Mouse (Mus musculus): ENCODE results near the gene Stambpl1. TPM values are rescaled to one million over a fixed set of nuclear protein-coding genes. Genes with fewer than 3 reads are reported as not detected.
A peak's percentile ranks its signal among the peaks of the same experiment; 100 is the strongest.

Gene Stambpl1
- polyA plus RNA-seq, 1 experiment from 2014 or later: 5.7 TPM

GRCm38 (mm10) chr19:34169121-34169520 is 22.9 kb upstream of the Stambpl1 start:
- ATAC-seq (replicated peaks; ENCODE audit: low FRiP score) (no peak), DNase-seq (ENCODE audit: low spot score) (no peak)
- no peak overlapping the region for H3K4me3 ChIP-seq (ENCODE audit: low read depth, low read length)
- H3K36me3 ChIP-seq (ENCODE audit: control insufficient read depth, insufficient read depth, low read length): no peaks in the 10 kb centered on the region
- H3K4me1 ChIP-seq (replicated peaks; ENCODE audit: control insufficient read depth, insufficient read depth, low read length): no peaks in the 10 kb centered on the region
- H3K9ac ChIP-seq (ENCODE audit: low read depth, low read length): no peak overlapping the region
- no peaks in the 10 kb centered on the region for H3K9me3 ChIP-seq (ENCODE audit: control insufficient read depth, low read length)
- H3K27me3 ChIP-seq (replicated peaks; ENCODE audit: control insufficient read depth, insufficient read depth, low read length): no peaks in the 10 kb centered on the region
- no peak overlapping the region for H3K27ac ChIP-seq (ENCODE audit: low read depth, low read length)
- no peak overlapping the region for H3K4me2 ChIP-seq

DNA sequence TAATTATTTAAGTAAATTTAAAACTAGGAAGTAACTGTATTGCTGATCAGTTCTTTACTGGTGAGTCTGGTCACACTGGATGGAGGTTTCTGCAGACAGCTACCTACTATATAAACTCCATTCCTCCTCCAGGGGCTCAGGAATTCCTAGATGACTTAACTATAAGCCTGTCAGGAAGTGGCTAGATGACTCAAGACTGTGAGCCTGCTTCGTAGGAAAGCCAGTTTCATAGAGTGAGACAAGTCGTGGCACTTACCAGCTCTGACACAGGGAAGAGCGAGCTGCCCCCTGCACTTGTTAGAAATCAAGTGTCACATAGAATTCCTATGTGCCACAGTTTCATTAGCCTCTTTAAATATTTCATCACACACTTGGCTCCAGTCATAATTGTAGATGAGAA is 20.9 kb upstream of the Stambpl1 start:
- Histone ChIP-seq H3K27me3 (replicated peaks; ENCODE audit: control insufficient read depth, insufficient read depth, low read length) (no peaks in the 10 kb centered on the region), H3K4me2 (no peak overlapping the region), H3K9ac (ENCODE audit: low read depth, low read length) (no peak overlapping the region), H3K36me3 (ENCODE audit: control insufficient read depth, insufficient read depth, low read length) (no peaks in the 10 kb centered on the region), H3K4me3 (ENCODE audit: low read depth, low read length) (no peak overlapping the region), H3K9me3 (ENCODE audit: control insufficient read depth, low read length) (no peaks in the 10 kb centered on the region), H3K4me1 (replicated peaks; ENCODE audit: control insufficient read depth, insufficient read depth, low read length) (no peaks in the 10 kb centered on the region; the same call in 1 of the 2 replicates), H3K27ac (ENCODE audit: low read depth, low read length) (no peak overlapping the region)
- DNase-seq (ENCODE audit: low spot score): no peak
- WGBS: 51% methylated on average over 3 of the region's 3 CpGs
- no peak for ATAC-seq (replicated peaks; ENCODE audit: low FRiP score)

- Histone ChIP-seq H3K27me3 (replicated peaks; ENCODE audit: control insufficient read depth, insufficient read depth, low read length) (no peaks in the 10 kb centered on the region), H3K27ac (ENCODE audit: low read depth, low read length) (no peak overlapping the region), H3K4me2 (no peak overlapping the region), H3K9me3 (ENCODE audit: control insufficient read depth, low read length) (no peaks in the 10 kb centered on the region), H3K9ac (ENCODE audit: low read depth, low read length) (no peak overlapping the region), H3K36me3 (ENCODE audit: control insufficient read depth, insufficient read depth, low read length) (no peaks in the 10 kb centered on the region), H3K4me3 (ENCODE audit: low read depth, low read length) (no peak overlapping the region), H3K4me1 (replicated peaks; ENCODE audit: control insufficient read depth, insufficient read depth, low read length) (no peaks in the 10 kb centered on the region; the same call in 1 of the 2 replicates)
- WGBS: 55% methylated on average over 3 of the region's 3 CpGs
- no peak for DNase-seq (ENCODE audit: low spot score)
- ATAC-seq (replicated peaks; ENCODE audit: low FRiP score): no peak
Measured at GRCm38 (mm10) chr19:34174004-34174403, 18.0 kb upstream of the Stambpl1 start.

GRCm38 (mm10) chr19:34179136-34179535 is 12.9 kb upstream of the Stambpl1 start:
- H3K27me3 ChIP-seq (replicated peaks; ENCODE audit: control insufficient read depth, insufficient read depth, low read length): no peaks in the 10 kb centered on the region
- H3K4me3 ChIP-seq (ENCODE audit: low read depth, low read length): no peak overlapping the region
- no peak overlapping the region for H3K27ac ChIP-seq (ENCODE audit: low read depth, low read length)
- H3K4me2 ChIP-seq: no peak overlapping the region
- no peak for DNase-seq (ENCODE audit: low spot score)
- no peak overlapping the region for H3K9ac ChIP-seq (ENCODE audit: low read depth, low read length)
- H3K9me3 ChIP-seq (ENCODE audit: control insufficient read depth, low read length): no peaks in the 10 kb centered on the region
- no peaks in the 10 kb centered on the region; the same call in 1 of the 2 replicates for H3K4me1 ChIP-seq (replicated peaks; ENCODE audit: control insufficient read depth, insufficient read depth, low read length)
- H3K36me3 ChIP-seq (ENCODE audit: control insufficient read depth, insufficient read depth, low read length): no peaks in the 10 kb centered on the region
- WGBS: 80% methylated on average over 4 of the region's 4 CpGs
- ATAC-seq (replicated peaks; ENCODE audit: low FRiP score): no peak

DNA sequence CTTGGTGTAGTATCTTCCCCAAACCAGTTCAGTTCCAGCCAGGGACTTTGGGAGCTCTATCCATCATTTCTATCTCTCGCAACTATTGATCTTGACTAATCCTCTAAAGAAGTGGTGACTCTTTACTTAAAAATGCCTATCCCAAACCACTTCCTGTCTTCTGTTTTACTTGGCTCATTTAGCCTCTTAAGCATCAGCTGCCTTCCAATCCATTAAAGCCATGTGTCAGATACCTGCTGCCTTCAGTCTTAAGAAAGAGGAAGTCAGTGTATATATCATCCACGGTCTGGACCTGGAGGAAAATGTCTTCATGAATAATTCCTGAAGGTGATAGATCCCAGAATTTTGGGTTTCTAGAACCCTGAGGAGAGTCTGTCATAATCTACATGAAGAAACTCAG is 11.7 kb upstream of the Stambpl1 start:
- no peak overlapping the region for H3K4me2 ChIP-seq
- DNase-seq (ENCODE audit: low spot score) (no peak), ATAC-seq (replicated peaks; ENCODE audit: low FRiP score) (no peak)
- no peaks in the 10 kb centered on the region for H3K36me3 ChIP-seq (ENCODE audit: control insufficient read depth, insufficient read depth, low read length)
- no peaks in the 10 kb centered on the region; the same call in 1 of the 2 replicates for H3K4me1 ChIP-seq (replicated peaks; ENCODE audit: control insufficient read depth, insufficient read depth, low read length)
- no peak overlapping the region for H3K4me3 ChIP-seq (ENCODE audit: low read depth, low read length)
- H3K27ac ChIP-seq (ENCODE audit: low read depth, low read length): no peak overlapping the region
- WGBS: 57% methylated on average over 2 of the region's 2 CpGs
- no peak overlapping the region for H3K9ac ChIP-seq (ENCODE audit: low read depth, low read length)
- H3K9me3 ChIP-seq (ENCODE audit: control insufficient read depth, low read length): no peaks in the 10 kb centered on the region
- no peaks in the 10 kb centered on the region for H3K27me3 ChIP-seq (replicated peaks; ENCODE audit: control insufficient read depth, insufficient read depth, low read length)

- 75% methylated on average over 3 of the region's 3 CpGs for WGBS
Measured at GRCm38 (mm10) chr19:34181234-34181633, 10.8 kb upstream of the Stambpl1 start.

DNA sequence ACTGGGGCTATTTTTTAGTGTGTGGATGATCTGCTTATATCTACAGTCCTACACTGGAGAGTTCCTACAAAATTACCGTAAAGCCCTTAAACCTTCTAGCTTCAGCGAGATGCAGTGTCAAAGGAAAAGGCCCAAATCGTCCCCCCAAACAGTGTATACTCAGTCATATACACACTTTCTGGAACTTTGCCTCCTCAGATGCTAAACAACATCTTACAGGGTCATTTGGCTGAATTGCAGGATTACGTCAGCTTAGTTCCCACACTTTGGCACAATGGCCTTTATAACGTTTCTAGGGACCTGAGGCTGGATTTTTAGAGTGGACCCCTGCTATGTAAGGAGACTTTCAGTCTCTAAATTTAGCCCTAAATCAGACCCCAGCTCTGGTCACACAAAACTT is 9.5 kb upstream of the Stambpl1 start:
- Histone ChIP-seq H3K4me2 (no peak overlapping the region), H3K27ac (ENCODE audit: low read depth, low read length) (no peak overlapping the region), H3K36me3 (ENCODE audit: control insufficient read depth, insufficient read depth, low read length) (no peaks in the 10 kb centered on the region), H3K4me3 (ENCODE audit: low read depth, low read length) (no peak overlapping the region), H3K27me3 (replicated peaks; ENCODE audit: control insufficient read depth, insufficient read depth, low read length) (no peaks in the 10 kb centered on the region), H3K4me1 (replicated peaks; ENCODE audit: control insufficient read depth, insufficient read depth, low read length) (no peaks in the 10 kb centered on the region), H3K9me3 (ENCODE audit: control insufficient read depth, low read length) (no peaks in the 10 kb centered on the region), H3K9ac (ENCODE audit: low read depth, low read length) (no peak overlapping the region)
- 70% methylated on average over 5 of the region's 5 CpGs for WGBS
- ATAC-seq (replicated peaks; ENCODE audit: low FRiP score) (no peak), DNase-seq (ENCODE audit: low spot score) (no peak)

More at GRCm38 (mm10) chr19:34181234-34181633, 10.8 kb upstream of the Stambpl1 start:
- no peak overlapping the region for H3K4me2 ChIP-seq
- H3K4me1 ChIP-seq (replicated peaks; ENCODE audit: control insufficient read depth, insufficient read depth, low read length): no peaks in the 10 kb centered on the region
- no peak overlapping the region for H3K9ac ChIP-seq (ENCODE audit: low read depth, low read length)
- H3K4me3 ChIP-seq (ENCODE audit: low read depth, low read length): no peak overlapping the region
- no peaks in the 10 kb centered on the region for H3K36me3 ChIP-seq (ENCODE audit: control insufficient read depth, insufficient read depth, low read length)
- ATAC-seq (replicated peaks; ENCODE audit: low FRiP score) (no peak), DNase-seq (ENCODE audit: low spot score) (no peak)
- no peak overlapping the region for H3K27ac ChIP-seq (ENCODE audit: low read depth, low read length)
- H3K27me3 ChIP-seq (replicated peaks; ENCODE audit: control insufficient read depth, insufficient read depth, low read length): no peaks in the 10 kb centered on the region
- no peaks in the 10 kb centered on the region for H3K9me3 ChIP-seq (ENCODE audit: control insufficient read depth, low read length)

GRCm38 (mm10) chr19:34186845-34187244 is 5.2 kb upstream of the Stambpl1 start:
- no peak overlapping the region for H3K4me3 ChIP-seq (ENCODE audit: low read depth, low read length)
- no peak for DNase-seq (ENCODE audit: low spot score)
- H3K27me3 ChIP-seq (replicated peaks; ENCODE audit: control insufficient read depth, insufficient read depth, low read length): no peaks in the 10 kb centered on the region
- no peak overlapping the region for H3K27ac ChIP-seq (ENCODE audit: low read depth, low read length)
- H3K36me3 ChIP-seq (ENCODE audit: control insufficient read depth, insufficient read depth, low read length): no peaks in the 10 kb centered on the region
- H3K9ac ChIP-seq (ENCODE audit: low read depth, low read length): no peak overlapping the region
- 0 out of 2 replicates have a peak, but pooled peaks cover under 1% of the 10 kb centered on the region for H3K4me1 ChIP-seq (replicated peaks; ENCODE audit: control insufficient read depth, insufficient read depth, low read length)
- no peaks in the 10 kb centered on the region for H3K9me3 ChIP-seq (ENCODE audit: control insufficient read depth, low read length)
- WGBS: 87% methylated on average over 4 of the region's 4 CpGs
- H3K4me2 ChIP-seq: no peak overlapping the region
- ATAC-seq (replicated peaks; ENCODE audit: low FRiP score): no peak

DNA sequence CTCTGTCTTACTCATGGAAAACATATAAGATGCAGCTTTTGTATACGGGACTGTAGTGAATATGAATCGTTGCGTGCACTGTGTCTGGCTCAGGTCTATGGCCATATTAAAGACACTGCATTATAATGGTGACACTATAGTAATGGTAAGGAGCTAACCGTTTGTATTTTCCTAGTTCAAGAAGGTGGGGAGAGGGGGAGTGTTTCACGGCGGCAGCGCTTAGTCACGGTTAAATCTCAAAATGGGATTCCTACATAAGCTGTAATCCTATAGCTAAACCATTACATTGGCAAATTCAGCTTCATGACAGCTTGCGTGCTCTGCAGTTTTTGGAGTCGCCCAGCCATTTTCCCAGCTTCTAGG is 403 bp upstream of the Stambpl1 start:
- Histone ChIP-seq H3K27me3 (replicated peaks; ENCODE audit: control insufficient read depth, insufficient read depth, low read length) (no peaks in the 10 kb centered on the region), H3K9me3 (ENCODE audit: control insufficient read depth, low read length) (no peaks in the 10 kb centered on the region), H3K36me3 (ENCODE audit: control insufficient read depth, insufficient read depth, low read length) (no peaks in the 10 kb centered on the region), H3K4me3 (ENCODE audit: low read depth, low read length) (peak overlapping the region; percentile 70), H3K4me1 (replicated peaks; ENCODE audit: control insufficient read depth, insufficient read depth, low read length) (0 out of 2 replicates have a peak, but pooled peaks cover 5% of the 10 kb centered on the region), H3K9ac (ENCODE audit: low read depth, low read length) (peak overlapping the region; percentile 68; the same call in 1 of the 2 replicates), H3K4me2 (peak overlapping the region; percentile 76), H3K27ac (ENCODE audit: low read depth, low read length) (no peak overlapping the region)
- ATAC-seq (replicated peaks; ENCODE audit: low FRiP score) (no peak), DNase-seq (ENCODE audit: low spot score) (no peak)
- 31% methylated on average over 10 of the region's 10 CpGs for WGBS
